Mouse (Mus musculus): ENCODE measurements around the gene Gm20517.

- TF ChIP-seq CTCF (IDR thresholded peaks at IDR 0.05; ENCODE audit: insufficient read depth, low read depth, low read length) (no peak), POLR2A (IDR thresholded peaks at IDR 0.05; ENCODE audit: insufficient read depth, low read depth, low read length) (no peak)
Measured at GRCm38 (mm10) chr17:47571621-47572020, 39.8 kb upstream of the Gm20517 start.
